Mouse (Mus musculus): ENCODE measurements at regions not wholly inside any gene's neighbourhood (a gene's known extent, or its start where the extent isn't known, plus 50 kb on each side); places are given as distances from the start of the nearest gene placed in this dataset.

GRCm38 (mm10) chr12:54472407-54472806 lies 184.0 kb downstream of the Sptssa start:
- Histone ChIP-seq H3K36me3 (ENCODE audit: control insufficient read depth, insufficient read depth) (no peaks in the 10 kb centered on the region), H3K9ac (ENCODE audit: low read depth, low read length) (no peak overlapping the region), H3K4me2 (ENCODE audit: low read depth, low read length) (no peak overlapping the region), H3K4me1 (ENCODE audit: control insufficient read depth, low read depth, low read length) (no peaks in the 10 kb centered on the region), H3K27ac (ENCODE audit: low read length) (no peak overlapping the region), H3K4me3 (ENCODE audit: low read depth, low read length) (no peak overlapping the region), H3K27me3 (ENCODE audit: control insufficient read depth, insufficient read depth, low read depth, low read length) (no peaks in the 10 kb centered on the region), H3K9me3 (replicated peaks; ENCODE audit: control insufficient read depth, low read length) (no peaks in the 10 kb centered on the region)
- no peak for ATAC-seq (ENCODE audit: low read depth)
- 21% methylated on average over 3 of the region's 3 CpGs for WGBS (ENCODE audit: insufficient replicate concordance)

GRCm38 (mm10) chr12:54467635-54468034 lies 188.7 kb downstream of the Sptssa start:
- no peak overlapping the region for H3K4me2 ChIP-seq (ENCODE audit: low read depth, low read length)
- H3K36me3 ChIP-seq (ENCODE audit: control insufficient read depth, insufficient read depth): no peaks in the 10 kb centered on the region
- no peak overlapping the region for H3K27ac ChIP-seq (ENCODE audit: low read length)
- no peaks in the 10 kb centered on the region for H3K27me3 ChIP-seq (ENCODE audit: control insufficient read depth, insufficient read depth, low read depth, low read length)
- H3K9me3 ChIP-seq (replicated peaks; ENCODE audit: control insufficient read depth, low read length): no peaks in the 10 kb centered on the region
- no peak overlapping the region for H3K4me3 ChIP-seq (ENCODE audit: low read depth, low read length)
- no peaks in the 10 kb centered on the region for H3K4me1 ChIP-seq (ENCODE audit: control insufficient read depth, low read depth, low read length)
- no peak overlapping the region for H3K9ac ChIP-seq (ENCODE audit: low read depth, low read length)
- WGBS (ENCODE audit: insufficient replicate concordance): 44% methylated on average over 2 of the region's 2 CpGs
- ATAC-seq (ENCODE audit: low read depth): no peak

GRCm38 (mm10) chr12:54463806-54464205 lies 192.6 kb downstream of the Sptssa start:
- Histone ChIP-seq H3K4me1 (ENCODE audit: control insufficient read depth, low read depth, low read length) (no peaks in the 10 kb centered on the region; the same call in 1 of the 2 replicates), H3K4me3 (ENCODE audit: low read depth, low read length) (no peak overlapping the region), H3K27ac (ENCODE audit: low read length) (no peak overlapping the region), H3K36me3 (ENCODE audit: control insufficient read depth, insufficient read depth) (no peaks in the 10 kb centered on the region), H3K9ac (ENCODE audit: low read depth, low read length) (no peak overlapping the region), H3K27me3 (ENCODE audit: control insufficient read depth, insufficient read depth, low read depth, low read length) (no peaks in the 10 kb centered on the region), H3K4me2 (ENCODE audit: low read depth, low read length) (no peak overlapping the region), H3K9me3 (replicated peaks; ENCODE audit: control insufficient read depth, low read length) (no peaks in the 10 kb centered on the region)
- 59% methylated on average over 7 of the region's 7 CpGs for WGBS (ENCODE audit: insufficient replicate concordance)
- ATAC-seq (ENCODE audit: low read depth): no peak

GRCm38 (mm10) chr12:54461411-54461810 lies 195.0 kb downstream of the Sptssa start:
- Histone ChIP-seq H3K4me3 (ENCODE audit: low read depth, low read length) (no peak overlapping the region), H3K27me3 (ENCODE audit: control insufficient read depth, insufficient read depth, low read depth, low read length) (no peaks in the 10 kb centered on the region), H3K4me2 (ENCODE audit: low read depth, low read length) (no peak overlapping the region), H3K27ac (ENCODE audit: low read length) (no peak overlapping the region), H3K36me3 (ENCODE audit: control insufficient read depth, insufficient read depth) (no peaks in the 10 kb centered on the region), H3K9me3 (replicated peaks; ENCODE audit: control insufficient read depth, low read length) (no peaks in the 10 kb centered on the region), H3K4me1 (ENCODE audit: control insufficient read depth, low read depth, low read length) (no peaks in the 10 kb centered on the region; the same call in 1 of the 2 replicates), H3K9ac (ENCODE audit: low read depth, low read length) (no peak overlapping the region)
- ATAC-seq (ENCODE audit: low read depth): no peak
- 22% methylated on average over 3 of the region's 3 CpGs for WGBS (ENCODE audit: insufficient replicate concordance)

- H3K9me3 ChIP-seq (replicated peaks; ENCODE audit: control insufficient read depth, low read length): no peaks in the 10 kb centered on the region
- no peak overlapping the region for H3K9ac ChIP-seq (ENCODE audit: low read depth, low read length)
- no peaks in the 10 kb centered on the region for H3K36me3 ChIP-seq (ENCODE audit: control insufficient read depth, insufficient read depth)
- WGBS (ENCODE audit: insufficient replicate concordance): 32% methylated on average over 7 of the region's 7 CpGs
- H3K27me3 ChIP-seq (ENCODE audit: control insufficient read depth, insufficient read depth, low read depth, low read length): no peaks in the 10 kb centered on the region
- no peak overlapping the region for H3K4me2 ChIP-seq (ENCODE audit: low read depth, low read length)
- H3K4me1 ChIP-seq (ENCODE audit: control insufficient read depth, low read depth, low read length): no peaks in the 10 kb centered on the region; the same call in 1 of the 2 replicates
- ATAC-seq (ENCODE audit: low read depth): no peak
- H3K27ac ChIP-seq (ENCODE audit: low read length): no peak overlapping the region
- no peak overlapping the region for H3K4me3 ChIP-seq (ENCODE audit: low read depth, low read length)
Measured at GRCm38 (mm10) chr12:54460135-54460523, 196.2 kb downstream of the Sptssa start.

- no peak overlapping the region for H3K4me2 ChIP-seq (ENCODE audit: low read depth, low read length)
- H3K4me1 ChIP-seq (ENCODE audit: control insufficient read depth, low read depth, low read length): no peaks in the 10 kb centered on the region; the same call in 1 of the 2 replicates
- WGBS (ENCODE audit: insufficient replicate concordance): 16% methylated on average over 11 of the region's 11 CpGs
- H3K4me3 ChIP-seq (ENCODE audit: low read depth, low read length): no peak overlapping the region
- H3K27me3 ChIP-seq (ENCODE audit: control insufficient read depth, insufficient read depth, low read depth, low read length): no peaks in the 10 kb centered on the region
- H3K27ac ChIP-seq (ENCODE audit: low read length): no peak overlapping the region
- H3K36me3 ChIP-seq (ENCODE audit: control insufficient read depth, insufficient read depth): no peaks in the 10 kb centered on the region
- no peak overlapping the region for H3K9ac ChIP-seq (ENCODE audit: low read depth, low read length)
- ATAC-seq (ENCODE audit: low read depth): no peak
- no peaks in the 10 kb centered on the region for H3K9me3 ChIP-seq (replicated peaks; ENCODE audit: control insufficient read depth, low read length)
Measured at GRCm38 (mm10) chr12:54459462-54460134, 196.8 kb downstream of the Sptssa start.

- H3K27me3 ChIP-seq (ENCODE audit: control insufficient read depth, insufficient read depth, low read depth, low read length): no peaks in the 10 kb centered on the region
- no peak for ATAC-seq (ENCODE audit: low read depth)
- H3K36me3 ChIP-seq (ENCODE audit: control insufficient read depth, insufficient read depth): no peaks in the 10 kb centered on the region
- no peak overlapping the region for H3K4me2 ChIP-seq (ENCODE audit: low read depth, low read length)
- WGBS (ENCODE audit: insufficient replicate concordance): 70% methylated on average over 8 of the region's 8 CpGs
- no peaks in the 10 kb centered on the region; the same call in 1 of the 2 replicates for H3K4me1 ChIP-seq (ENCODE audit: control insufficient read depth, low read depth, low read length)
- H3K9me3 ChIP-seq (replicated peaks; ENCODE audit: control insufficient read depth, low read length): no peaks in the 10 kb centered on the region
- no peak overlapping the region for H3K27ac ChIP-seq (ENCODE audit: low read length)
- H3K9ac ChIP-seq (ENCODE audit: low read depth, low read length): no peak overlapping the region
- no peak overlapping the region for H3K4me3 ChIP-seq (ENCODE audit: low read depth, low read length)
Measured at GRCm38 (mm10) chr12:54456731-54457130, 199.6 kb downstream of the Sptssa start.

- Histone ChIP-seq H3K9me3 (replicated peaks; ENCODE audit: control insufficient read depth, low read length) (no peaks in the 10 kb centered on the region), H3K4me3 (ENCODE audit: low read depth, low read length) (no peak overlapping the region), H3K27me3 (ENCODE audit: control insufficient read depth, insufficient read depth, low read depth, low read length) (no peaks in the 10 kb centered on the region), H3K36me3 (ENCODE audit: control insufficient read depth, insufficient read depth) (no peaks in the 10 kb centered on the region), H3K27ac (ENCODE audit: low read length) (no peak overlapping the region), H3K4me2 (ENCODE audit: low read depth, low read length) (no peak overlapping the region), H3K9ac (ENCODE audit: low read depth, low read length) (no peak overlapping the region), H3K4me1 (ENCODE audit: control insufficient read depth, low read depth, low read length) (no peaks in the 10 kb centered on the region; the same call in 1 of the 2 replicates)
- 71% methylated on average over 10 of the region's 10 CpGs for WGBS (ENCODE audit: insufficient replicate concordance)
- no peak for ATAC-seq (ENCODE audit: low read depth)
Measured at GRCm38 (mm10) chr12:54454606-54455005, 201.8 kb downstream of the Sptssa start.

GRCm38 (mm10) chr12:54453343-54453742 lies 203.0 kb downstream of the Sptssa start:
- H3K27ac ChIP-seq (ENCODE audit: low read length): no peak overlapping the region
- no peak overlapping the region for H3K4me2 ChIP-seq (ENCODE audit: low read depth, low read length)
- no peak overlapping the region for H3K4me3 ChIP-seq (ENCODE audit: low read depth, low read length)
- 43% methylated on average over 4 of the region's 4 CpGs for WGBS (ENCODE audit: insufficient replicate concordance)
- H3K9ac ChIP-seq (ENCODE audit: low read depth, low read length): no peak overlapping the region
- no peak for ATAC-seq (ENCODE audit: low read depth)
- H3K27me3 ChIP-seq (ENCODE audit: control insufficient read depth, insufficient read depth, low read depth, low read length): no peaks in the 10 kb centered on the region
- no peaks in the 10 kb centered on the region for H3K36me3 ChIP-seq (ENCODE audit: control insufficient read depth, insufficient read depth)
- H3K4me1 ChIP-seq (ENCODE audit: control insufficient read depth, low read depth, low read length): no peaks in the 10 kb centered on the region
- H3K9me3 ChIP-seq (replicated peaks; ENCODE audit: control insufficient read depth, low read length): no peaks in the 10 kb centered on the region

Data from liver, embryonic 16.5 days (tissue).